ENCODE assay signal across 9 mouse cellular contexts in the genomic region with DNA sequence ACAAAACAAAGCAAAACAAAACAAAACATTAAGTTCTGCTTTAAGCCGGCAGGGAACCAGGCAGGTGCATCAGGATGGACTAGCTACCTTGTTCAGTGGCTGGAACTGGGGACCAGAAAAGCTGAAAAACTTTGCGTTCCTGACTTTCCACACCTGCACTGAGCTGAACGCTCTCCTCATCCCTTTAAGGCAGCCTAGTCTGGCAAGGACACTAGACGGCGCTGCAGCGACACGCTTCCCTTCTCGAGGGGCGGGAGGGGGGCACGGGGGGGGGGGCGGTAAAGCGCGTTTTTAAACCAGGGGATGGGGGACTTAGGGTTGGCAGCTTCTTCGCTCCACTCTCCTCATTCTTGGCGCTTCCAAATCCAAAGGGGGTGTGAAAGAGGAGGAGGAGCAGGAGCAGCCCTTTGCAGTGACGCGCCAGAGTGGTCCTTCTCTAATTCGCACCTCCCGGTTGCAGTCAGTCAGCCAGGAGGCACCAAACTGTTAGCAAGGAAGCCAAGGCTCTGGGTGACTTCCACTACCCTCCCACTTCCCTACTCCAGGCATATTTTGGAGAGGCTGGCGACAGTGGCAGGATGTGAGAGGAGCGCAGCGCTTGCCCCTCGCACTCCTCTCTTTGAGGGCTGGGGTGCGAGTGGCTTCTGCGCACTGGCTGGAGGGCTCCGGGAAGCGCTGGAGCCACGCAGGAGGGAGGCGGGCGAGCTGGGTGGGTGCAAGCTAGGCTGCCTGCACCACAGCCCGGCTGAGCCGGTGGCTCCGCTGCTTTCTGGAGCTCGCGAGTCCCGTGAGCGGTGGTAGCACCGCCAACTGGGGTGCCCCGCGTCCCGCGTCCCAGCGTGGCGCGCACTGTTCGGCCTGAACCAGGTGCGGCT. TPM values are rescaled to one million over a fixed set of nuclear protein-coding genes. Genes with fewer than 3 reads are reported as not detected.
DNase-seq lines count a peak whose midpoint lies in the region; ATAC-seq lines count a peak whose summit lies in the region.
"Had no signal": no experiment of that assay in that cellular context is flagged by ENCODE, and none has a peak within 500 bp of the region (broad histone marks: within the 10 kb centered on the region; RNA-seq: fewer than 3 reads in every experiment).

A gene (plus strand): TSS at position 288 of the 875 bp plus-strand sequence.

- DNase-seq in heart, embryonic 10.5 days (ENCODE audit: low spot score) = no peak
- no peak for DNase-seq in heart, adult 8-10 months (ENCODE audit: low spot score)
- DNase-seq in ES-CJ7 (ENCODE audit: low read depth, low spot score) = peak; percentile 32
- peak; percentile 43 for DNase-seq in embryonic facial prominence, embryonic 10.5 days (ENCODE audit: low spot score)
- peak; percentile 56 for DNase-seq in hindbrain, embryonic 14.5 days (ENCODE audit: low spot score)
- DNase-seq in neural tube, embryonic 11.5 days (ENCODE audit: low spot score) = peak; percentile 47
- DNase-seq in spleen, postnatal 14 days (ENCODE audit: low spot score in 2 of 2) = no peak
- no peak for DNase-seq in urinary bladder, adult 18-20 months (ENCODE audit: low spot score in 2 of 2)

- 12% methylated on average over 44 of the region's 47 CpGs for WGBS in heart, embryonic 10.5 days
- WGBS in embryonic facial prominence, embryonic 10.5 days = 12% methylated on average over 47 of the region's 47 CpGs
- WGBS in hindbrain, embryonic 14.5 days = 18% methylated on average over 41 of the region's 47 CpGs
- 11% methylated on average over 37 of the region's 47 CpGs for WGBS in neural tube, embryonic 11.5 days

- ATAC-seq in hindbrain, embryonic 14.5 days (ENCODE audit: low FRiP score) = peak; percentile 84
- peak; percentile 67 for ATAC-seq in neural tube, embryonic 11.5 days (ENCODE audit: insufficient read depth, low FRiP score, low TSS enrichment)

- H3K4me2 ChIP-seq in hindbrain, embryonic 14.5 days (replicated peaks) = peak within 1 kb of the TSS; percentile 71
- peak within 1 kb of the TSS; percentile 80 for H3K4me2 ChIP-seq in neural tube, embryonic 11.5 days (ENCODE audit: low read depth)

- no peaks in the 10 kb centered on the region for H3K9me3 ChIP-seq in heart, embryonic 10.5 days
- no peaks in the 10 kb centered on the region for H3K9me3 ChIP-seq in embryonic facial prominence, embryonic 10.5 days
- H3K9me3 ChIP-seq in hindbrain, embryonic 14.5 days (ENCODE audit: control insufficient read depth, low read length) = no peaks in the 10 kb centered on the region
- no peaks in the 10 kb centered on the region for H3K9me3 ChIP-seq in neural tube, embryonic 11.5 days (ENCODE audit: control insufficient read depth, low read length)

- no peaks in the 10 kb centered on the region for H3K36me3 ChIP-seq in heart, embryonic 10.5 days
- no peaks in the 10 kb centered on the region for H3K36me3 ChIP-seq in embryonic facial prominence, embryonic 10.5 days (replicated peaks)
- no peaks in the 10 kb centered on the region for H3K36me3 ChIP-seq in hindbrain, embryonic 14.5 days (replicated peaks; ENCODE audit: control insufficient read depth, insufficient read depth)
- no peaks in the 10 kb centered on the region for H3K36me3 ChIP-seq in neural tube, embryonic 11.5 days (ENCODE audit: control insufficient read depth, insufficient read depth, low read length)

- H3K4me3 ChIP-seq in heart, embryonic 10.5 days = peak within 1 kb of the TSS; percentile 56
- H3K4me3 ChIP-seq in embryonic facial prominence, embryonic 10.5 days = peak within 1 kb of the TSS; percentile 57
- H3K4me3 ChIP-seq in hindbrain, embryonic 14.5 days (replicated peaks; ENCODE audit: low read length) = peak within 1 kb of the TSS; percentile 43
- H3K4me3 ChIP-seq in neural tube, embryonic 11.5 days (ENCODE audit: low read depth, low read length) = peak within 1 kb of the TSS; percentile 36

- H3K27ac ChIP-seq in heart, embryonic 10.5 days = no peak within 1 kb of the TSS
- H3K27ac ChIP-seq in embryonic facial prominence, embryonic 10.5 days (replicated peaks) = no peak within 1 kb of the TSS
- no peak within 1 kb of the TSS for H3K27ac ChIP-seq in hindbrain, embryonic 14.5 days
- H3K27ac ChIP-seq in neural tube, embryonic 11.5 days (ENCODE audit: low read depth, low read length) = no peak within 1 kb of the TSS

- H3K9ac ChIP-seq in hindbrain, embryonic 14.5 days = peak within 1 kb of the TSS; percentile 36
- no peak within 1 kb of the TSS for H3K9ac ChIP-seq in neural tube, embryonic 11.5 days (ENCODE audit: low read length)

- H3K4me1 ChIP-seq in heart, embryonic 10.5 days = no peaks in the 10 kb centered on the region
- H3K4me1 ChIP-seq in embryonic facial prominence, embryonic 10.5 days = no peaks in the 10 kb centered on the region
- H3K4me1 ChIP-seq in hindbrain, embryonic 14.5 days (replicated peaks; ENCODE audit: control insufficient read depth, insufficient read depth, low read length) = no peaks in the 10 kb centered on the region; the same call in 1 of the 2 replicates
- no peaks in the 10 kb centered on the region for H3K4me1 ChIP-seq in neural tube, embryonic 11.5 days (ENCODE audit: control insufficient read depth, insufficient read depth, low read length)

- H3K27me3 ChIP-seq in heart, embryonic 10.5 days (ENCODE audit: insufficient read depth, poor library complexity, severe bottlenecking) = peaks cover 49% of the 10 kb centered on the region
- peaks cover 58% of the 10 kb centered on the region for H3K27me3 ChIP-seq in embryonic facial prominence, embryonic 10.5 days (replicated peaks; ENCODE audit: low read depth, poor library complexity, severe bottlenecking)
- H3K27me3 ChIP-seq in hindbrain, embryonic 14.5 days (ENCODE audit: control insufficient read depth, insufficient read depth, low read length) = peaks cover 43% of the 10 kb centered on the region
- peaks cover 22% of the 10 kb centered on the region; the same call in 1 of the 2 replicates for H3K27me3 ChIP-seq in neural tube, embryonic 11.5 days (ENCODE audit: control insufficient read depth, insufficient read depth, low read length)

RNA-seq across cellular contexts. Expression of the gene that starts here (rescaled TPM):
- polyA plus RNA-seq in heart, embryonic 10.5 days (2016; fragmentation: Nextera tagmentation; extraction: Ambion mirVana) = not detected in 2 replicates
- not detected for total RNA-seq in heart, adult 8-10 months (2022)
- polyA plus RNA-seq in embryonic facial prominence, embryonic 10.5 days (2016; fragmentation: Nextera tagmentation; extraction: Ambion mirVana) = 0.20 and 0.38 TPM in 2 replicates
- 3.3 and 4.5 TPM in 2 replicates for polyA plus RNA-seq in hindbrain, embryonic 14.5 days (2014; fragmentation: Nextera tagmentation; extraction: Ambion mirVana)
- polyA plus RNA-seq in neural tube, embryonic 11.5 days (2014; fragmentation: Nextera tagmentation; extraction: Ambion mirVana) = 0.52 and 0.96 TPM in 2 replicates
- polyA plus RNA-seq: spleen, adult 2 months had no signal

Comparison
In these comparisons a context has a peak if more than half of its experiments do, and no peak if none do; other contexts are left out.
1. Peak in DNase-seq and H3K4me3 ChIP-seq in embryonic facial prominence, embryonic 10.5 days; RNA of the gene not detected or under 1 TPM.
2. Peak in DNase-seq, ATAC-seq, H3K4me3 ChIP-seq and H3K4me2 ChIP-seq in neural tube, embryonic 11.5 days; RNA of the gene not detected or under 1 TPM.
3. DNase-seq: peak in ES-CJ7 (single experiment) and hindbrain, embryonic 14.5 days (single experiment); none in heart, embryonic 10.5 days (single experiment), heart, adult 8-10 months (single experiment), spleen, postnatal 14 days (0 of 2) and urinary bladder, adult 18-20 months (0 of 2).
4. Peak in every context shown above with its lines, with median percentiles within 50 percentile points of each other: H3K4me3 ChIP-seq.